Mouse (Mus musculus) thymus, postnatal 4 days (tissue): Measurements from ENCODE around the gene Nfatc2.

ENCODE experiments used
- DNase-seq: peaks from one replicate; pipeline ENCODE4 v3.0.0; 2021

The Nfatc2 gene

DNA sequence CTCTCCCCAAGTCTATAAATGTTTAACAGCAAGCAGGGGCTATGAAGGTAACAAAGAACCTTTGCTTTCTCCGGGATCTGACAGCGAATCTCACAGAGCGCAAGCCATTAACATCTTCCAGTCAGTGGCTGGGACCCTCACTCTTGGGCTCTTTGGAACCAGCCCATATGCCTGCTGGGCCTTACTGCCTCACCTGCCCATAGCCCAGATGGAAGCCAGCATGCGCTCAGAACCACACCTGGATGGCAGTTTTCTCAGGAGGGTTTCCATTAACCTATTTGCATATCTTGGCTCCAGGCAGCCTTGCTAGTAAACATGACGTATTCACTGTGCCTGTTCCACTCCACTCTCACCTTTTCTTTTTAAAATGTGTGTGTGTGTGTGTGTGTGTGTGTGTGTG is 25.6 kb downstream of the Nfatc2 start:
- DNase-seq, result no peak

DNA sequence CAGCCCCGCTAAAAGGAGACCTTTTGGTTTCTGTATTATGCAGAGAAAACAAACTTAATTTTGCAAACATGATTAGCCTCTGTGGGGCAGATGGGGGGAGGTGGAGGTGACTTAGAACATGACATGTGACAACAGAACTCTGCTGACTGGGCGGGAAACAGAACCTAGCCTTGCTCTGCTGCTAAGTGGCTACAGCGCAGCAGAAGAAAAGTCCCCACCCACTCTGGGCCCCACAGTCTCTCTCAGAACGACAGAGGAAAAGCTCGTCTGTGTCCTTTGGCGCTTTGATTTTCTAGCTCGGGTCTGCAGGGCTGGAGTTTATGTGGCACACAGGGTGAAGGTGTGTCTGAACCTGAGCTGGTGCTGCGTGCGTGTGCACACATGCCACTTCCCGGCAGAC is 26.5 kb downstream of the Nfatc2 start:
- DNase-seq, result peak; percentile 57

DNA sequence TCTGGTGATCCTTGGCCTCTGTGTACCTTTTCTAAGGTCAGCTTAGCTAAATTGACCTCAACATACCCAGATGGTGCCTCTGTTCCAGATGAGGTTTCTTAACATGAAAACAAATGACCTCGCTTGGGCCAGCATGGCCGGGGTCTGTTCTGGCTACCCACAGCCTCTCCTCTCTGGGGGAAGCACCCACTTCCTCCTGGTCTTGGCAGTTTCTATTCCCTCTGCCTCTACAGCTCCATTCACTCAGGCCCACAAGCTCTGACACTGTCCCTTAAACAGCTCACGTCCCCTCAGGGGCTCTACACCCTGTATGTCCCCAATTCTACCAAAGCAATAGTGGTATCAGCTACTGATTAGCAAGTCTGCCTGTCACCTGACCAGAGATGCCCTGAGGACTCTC is 27.6 kb downstream of the Nfatc2 start:
- no peak for DNase-seq

GRCm38 (mm10) chr2:168571241-168571640 is 30.2 kb downstream of the Nfatc2 start:
- no peak for DNase-seq

GRCm38 (mm10) chr2:168565538-168566253 is 35.8 kb downstream of the Nfatc2 start:
- no peak for DNase-seq

- peak; percentile 48 for DNase-seq
Observed at GRCm38 (mm10) chr2:168563184-168563583, 38.3 kb downstream of the Nfatc2 start.

DNA sequence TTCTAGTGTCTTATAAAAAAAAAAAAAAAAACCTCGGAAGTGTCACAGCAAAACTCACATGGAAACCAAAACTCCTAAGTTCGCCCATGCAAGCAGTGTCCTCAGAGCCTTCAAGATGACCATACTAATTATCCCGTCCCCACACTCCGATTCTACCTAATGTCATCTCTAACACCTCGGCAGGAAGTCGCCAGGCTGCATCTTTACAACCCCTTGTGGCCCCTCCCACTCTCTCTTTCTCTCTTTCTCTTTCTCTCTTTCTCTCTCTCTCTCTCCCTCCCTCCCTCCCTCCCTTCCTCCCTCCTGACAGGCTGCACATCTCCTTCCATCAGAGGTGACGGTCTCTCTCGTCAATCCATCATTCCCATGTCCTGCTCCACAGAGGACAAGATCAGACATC is 44.4 kb downstream of the Nfatc2 start:
- no peak for DNase-seq

GRCm38 (mm10) chr2:168555897-168556670 is 45.4 kb downstream of the Nfatc2 start:
- peak; percentile 59 for DNase-seq

DNA sequence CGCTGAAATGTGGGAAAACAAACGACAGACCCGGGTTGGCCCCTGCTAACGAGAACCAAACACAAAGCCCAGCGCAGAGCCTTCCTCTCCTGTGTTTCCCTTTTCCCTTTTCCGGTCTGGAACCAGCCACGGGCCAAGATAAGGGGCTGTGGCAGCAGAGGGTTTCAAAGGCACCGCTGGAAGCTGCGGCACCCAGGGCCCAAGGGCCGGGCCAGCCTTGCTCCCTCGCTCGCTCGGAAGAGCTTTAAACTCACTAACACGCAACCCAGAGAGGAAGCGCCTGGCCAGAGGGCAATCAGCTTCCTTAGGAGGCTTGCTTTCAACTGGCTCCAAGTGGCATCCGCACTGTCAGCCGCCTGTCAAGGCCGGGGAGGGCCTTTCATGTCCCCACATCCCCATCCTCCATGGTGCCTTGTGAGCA is 47.9 kb downstream of the Nfatc2 start:
- DNase-seq, result peak; percentile 49

GRCm38 (mm10) chr2:168552405-168552804 is 49.1 kb downstream of the Nfatc2 start:
- no peak for DNase-seq

- no peak for DNase-seq
Observed at GRCm38 (mm10) chr2:168551218-168551617, 50.2 kb downstream of the Nfatc2 start.

- DNase-seq, result no peak
Observed at GRCm38 (mm10) chr2:168549326-168549725, 52.1 kb downstream of the Nfatc2 start.

- DNase-seq, result no peak
Observed at GRCm38 (mm10) chr2:168548008-168548407, 53.4 kb downstream of the Nfatc2 start.

DNA sequence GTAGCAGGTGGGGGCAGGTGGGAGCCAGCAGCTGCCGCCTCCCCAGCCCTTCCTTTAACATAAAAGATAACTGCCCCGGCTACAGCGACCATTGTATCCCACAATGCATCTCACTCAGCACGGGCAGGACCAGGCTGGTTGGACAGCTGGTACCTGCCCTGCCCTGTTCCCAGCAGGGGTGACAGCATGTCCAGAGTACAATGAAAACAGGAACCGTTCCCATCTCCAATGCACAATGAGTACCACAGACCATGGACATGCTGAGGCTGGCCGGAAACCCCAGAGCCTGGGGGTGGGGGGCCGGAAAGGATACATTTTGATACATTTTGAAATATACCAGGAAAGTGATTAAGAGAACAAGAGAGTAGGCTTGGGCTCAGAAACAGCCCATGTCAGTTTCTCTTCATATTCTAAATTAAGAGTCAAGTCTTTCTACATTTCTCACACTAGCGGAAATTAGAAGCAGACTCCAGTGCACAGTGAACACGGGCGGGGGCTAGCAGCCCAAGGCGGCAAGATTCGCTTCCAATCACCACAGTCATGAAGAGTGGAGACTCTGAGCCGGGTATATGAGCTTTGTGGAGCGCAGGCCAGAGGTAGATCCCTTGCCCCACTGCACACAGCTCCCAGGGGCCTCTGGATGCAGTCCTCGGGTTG is 55.4 kb downstream of the Nfatc2 start:
- no peak for DNase-seq

GRCm38 (mm10) chr2:168544102-168544501 is 57.4 kb downstream of the Nfatc2 start:
- DNase-seq, result no peak

DNA sequence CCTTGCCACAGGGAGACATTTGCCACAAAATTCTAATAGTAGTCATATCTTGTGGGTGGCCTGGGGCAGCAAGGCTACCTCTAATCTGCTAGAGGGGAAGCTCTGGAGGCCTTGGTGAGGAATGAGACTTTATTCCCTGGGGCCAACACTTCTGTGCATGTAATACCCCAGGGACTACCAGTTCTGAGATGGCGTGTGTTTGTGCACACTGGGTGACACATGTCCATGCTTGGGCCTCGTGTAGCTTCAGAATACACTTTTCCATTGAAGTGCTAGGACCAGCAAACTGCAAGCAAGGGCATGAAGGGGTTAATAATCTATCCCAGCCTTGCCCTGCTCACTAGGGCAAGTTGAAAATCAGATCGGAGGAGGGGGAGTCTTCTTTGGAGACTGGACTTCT is 58.4 kb downstream of the Nfatc2 start:
- DNase-seq, result no peak

- DNase-seq, result no peak
Observed at GRCm38 (mm10) chr2:168541223-168541622, 60.2 kb downstream of the Nfatc2 start.

GRCm38 (mm10) chr2:168539594-168540222 is 61.7 kb downstream of the Nfatc2 start:
- DNase-seq, result no peak

DNA sequence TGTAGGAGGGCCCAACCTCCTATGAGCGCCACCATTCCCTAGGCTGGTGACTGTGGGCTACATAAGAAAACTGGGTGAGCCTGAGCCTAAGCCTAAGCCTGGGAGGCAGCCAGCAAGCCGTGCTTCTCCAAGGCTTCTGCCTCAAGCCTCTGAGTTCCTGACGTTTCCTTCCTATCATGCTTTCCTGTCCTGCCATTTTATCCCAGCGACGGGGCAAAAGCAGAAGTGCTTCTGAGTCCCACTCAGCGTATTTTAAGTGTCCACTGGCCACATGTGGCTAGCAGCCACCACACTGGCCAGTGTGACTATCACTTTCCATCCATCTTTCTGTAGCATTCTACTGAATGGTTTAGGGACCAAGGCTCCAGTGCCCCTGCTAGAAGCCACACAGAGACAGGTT is 62.4 kb downstream of the Nfatc2 start:
- DNase-seq, result no peak

GRCm38 (mm10) chr2:168532061-168532833 is 69.2 kb downstream of the Nfatc2 start:
- DNase-seq, result peak; percentile 31

DNA sequence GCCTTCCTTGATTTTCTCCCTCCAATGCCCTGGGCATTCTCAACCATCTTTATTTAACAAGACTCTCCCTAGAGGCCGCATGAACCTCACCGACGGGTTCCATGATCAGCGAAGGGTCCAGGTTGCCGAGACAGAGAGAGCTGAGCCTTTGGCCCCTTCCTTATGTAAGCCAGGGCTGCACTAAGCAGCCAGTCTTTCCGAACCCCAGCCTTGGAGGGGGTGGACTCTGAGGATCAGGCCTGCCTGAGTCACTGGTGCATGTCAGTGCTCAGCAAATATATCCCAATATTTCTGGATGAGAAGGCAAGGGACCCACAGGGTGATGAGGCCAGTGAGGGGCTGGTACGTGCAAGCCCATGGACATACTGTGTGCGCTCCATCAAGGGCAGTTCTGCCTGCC is 72.9 kb downstream of the Nfatc2 start:
- DNase-seq, result no peak

- no peak for DNase-seq
Observed at GRCm38 (mm10) chr2:168527430-168527792, 74.0 kb downstream of the Nfatc2 start.
